Mouse (Mus musculus) C2C12 (cell line): ENCODE measurements around the gene Tuba1a. TPM values are rescaled to one million over a fixed set of nuclear protein-coding genes. Genes with fewer than 3 reads are reported as not detected.
A peak's percentile ranks its signal among the peaks of the same experiment; 100 is the strongest.

Experiments
- H3K27me3 ChIP-seq: one replicate; pipeline ENCODE4 v1.6.1; 2011; ENCODE audit not compliant: control insufficient read depth, insufficient read depth, insufficient read length
- H3K36me3 ChIP-seq: one replicate; pipeline ENCODE4 v1.6.1; 2011; ENCODE audit not compliant: control insufficient read depth, insufficient read depth
- H3K4me3 ChIP-seq: one replicate; pipeline ENCODE4 v1.5.1; 2011; ENCODE audit warnings: mild to moderate bottlenecking, control low read depth; ENCODE audit not compliant: poor library complexity, insufficient read depth, severe bottlenecking
- H3K79me2 ChIP-seq: one replicate; pipeline ENCODE4 v1.6.1; 2011; ENCODE audit not compliant: control insufficient read depth, insufficient read depth
- H3K79me3 ChIP-seq: one replicate; pipeline ENCODE4 v1.6.1; 2011; ENCODE audit warnings: low read depth, control low read depth
- H3ac ChIP-seq: one replicate; pipeline ENCODE3; 2011; ENCODE audit warnings: low read depth; ENCODE audit not compliant: control insufficient read depth, insufficient read length
- CEBPB ChIP-seq: IDR thresholded peaks from one replicate; pipeline ENCODE4 v1.6.1; 2011; ENCODE audit warnings: low read depth, mild to moderate bottlenecking, control low read depth, moderate library complexity
- CTCF ChIP-seq: IDR thresholded peaks from one replicate; pipeline ENCODE4 v1.5.1; 2011; ENCODE audit not compliant: control insufficient read depth, insufficient read depth, insufficient read length
- FOSL1 ChIP-seq: IDR thresholded peaks from one replicate; pipeline ENCODE4 v1.8.0; 2011; ENCODE audit warnings: mild to moderate bottlenecking, low read length; ENCODE audit not compliant: poor library complexity, insufficient read depth, severe bottlenecking
- MAX ChIP-seq: IDR thresholded peaks from one replicate; pipeline ENCODE4 v1.6.1; 2011; ENCODE audit warnings: mild to moderate bottlenecking, control low read depth
- MYOD1 ChIP-seq: IDR thresholded peaks from one replicate; pipeline ENCODE4 v1.6.1; 2011; ENCODE audit warnings: low read depth; ENCODE audit not compliant: control insufficient read depth, insufficient read length
- MYOG ChIP-seq: IDR thresholded peaks from one replicate; pipeline ENCODE4 v1.6.1; 2011; ENCODE audit not compliant: control insufficient read depth, insufficient read length; ENCODE audit errors: extremely low read depth
- USF1 ChIP-seq: IDR thresholded peaks from one replicate; pipeline ENCODE4 v1.6.1; 2011; ENCODE audit warnings: low read depth, mild to moderate bottlenecking, control low read depth, moderate library complexity
- polyA plus RNA-seq: library from polyadenylated mRNA; unstranded; fragments of >200 nt; fragmentation: generic; extraction: Trizol; gene quantifications from one replicate; pipeline ENCODE4 v1.2.1, GENCODE M21; 2012; ENCODE audit warnings: missing spikeins

The Tuba1a gene
- polyA plus RNA-seq, 1 experiment: 2,758 TPM

- H3K27me3 ChIP-seq: no peaks in the 10 kb centered on the region
- no peaks in the 10 kb centered on the region for H3K79me3 ChIP-seq
- no peaks in the 10 kb centered on the region for H3K36me3 ChIP-seq
- no peak overlapping the region for H3K4me3 ChIP-seq
- TF ChIP-seq MYOG: no peak
- TF ChIP-seq USF1: no peak
- TF ChIP-seq MYOD1: no peak
- no peak for TF ChIP-seq MAX
- no peak for TF ChIP-seq CTCF
- TF ChIP-seq CEBPB: no peak
- TF ChIP-seq FOSL1: no peak
- H3ac ChIP-seq: no peak overlapping the region
- no peaks in the 10 kb centered on the region for H3K79me2 ChIP-seq
These were observed 38.1 kb upstream of the Tuba1a start for GRCm38 (mm10) chr15:98991540-98992050.

- no peak for TF ChIP-seq MAX
- no peak for TF ChIP-seq MYOD1
- Histone ChIP-seq H3K27me3 (no peaks in the 10 kb centered on the region), H3K79me3 (no peaks in the 10 kb centered on the region), H3K4me3 (peak overlapping the region; percentile 7), H3K79me2 (no peaks in the 10 kb centered on the region), H3K36me3 (no peaks in the 10 kb centered on the region), H3ac (peak overlapping the region; percentile 21)
These were observed 37.4 kb upstream of the Tuba1a start for GRCm38 (mm10) chr15:98990669-98991539.

- no peak overlapping the region for H3K4me3 ChIP-seq
- H3K27me3 ChIP-seq: no peaks in the 10 kb centered on the region
- no peaks in the 10 kb centered on the region for H3K79me2 ChIP-seq
- no peaks in the 10 kb centered on the region for H3K36me3 ChIP-seq
- no peaks in the 10 kb centered on the region for H3K79me3 ChIP-seq
- TF ChIP-seq CEBPB: no peak
- TF ChIP-seq MAX: no peak
- TF ChIP-seq CTCF: no peak
- no peak for TF ChIP-seq MYOG
- no peak for TF ChIP-seq USF1
- TF ChIP-seq MYOD1: no peak
- TF ChIP-seq FOSL1: no peak
- H3ac ChIP-seq: no peak overlapping the region
These were observed 36.4 kb upstream of the Tuba1a start for GRCm38 (mm10) chr15:98989701-98990430.

- no peaks in the 10 kb centered on the region for H3K27me3 ChIP-seq
- no peak overlapping the region for H3K4me3 ChIP-seq
- H3K79me3 ChIP-seq: no peaks in the 10 kb centered on the region
- H3ac ChIP-seq: no peak overlapping the region
- H3K79me2 ChIP-seq: peaks cover 4% of the 10 kb centered on the region
- no peaks in the 10 kb centered on the region for H3K36me3 ChIP-seq
- no peak for TF ChIP-seq MYOG
- no peak for TF ChIP-seq MAX
- TF ChIP-seq MYOD1: no peak
- TF ChIP-seq CEBPB: no peak
- TF ChIP-seq USF1: no peak
- TF ChIP-seq CTCF: no peak
- TF ChIP-seq FOSL1: no peak
These were observed 35.3 kb upstream of the Tuba1a start for GRCm38 (mm10) chr15:98988787-98989186.

GRCm38 (mm10) chr15:98987661-98988181 lies 34.2 kb upstream of the Tuba1a start:
- Histone ChIP-seq H3K27me3 (no peaks in the 10 kb centered on the region), H3K79me2 (peaks cover 4% of the 10 kb centered on the region), H3K4me3 (no peak overlapping the region), H3K36me3 (no peaks in the 10 kb centered on the region), H3K79me3 (no peaks in the 10 kb centered on the region), H3ac (no peak overlapping the region)
- TF ChIP-seq FOSL1: no peak
- no peak for TF ChIP-seq MYOG
